Mouse (Mus musculus) lung, postnatal 36 days (tissue): ENCODE data around the gene Ccl1.

ENCODE experiments used
- DNase-seq: peaks from one replicate; pipeline ENCODE4 v3.0.0; 2022; ENCODE audit warnings: mixed read lengths

Ccl1 gene

DNA sequence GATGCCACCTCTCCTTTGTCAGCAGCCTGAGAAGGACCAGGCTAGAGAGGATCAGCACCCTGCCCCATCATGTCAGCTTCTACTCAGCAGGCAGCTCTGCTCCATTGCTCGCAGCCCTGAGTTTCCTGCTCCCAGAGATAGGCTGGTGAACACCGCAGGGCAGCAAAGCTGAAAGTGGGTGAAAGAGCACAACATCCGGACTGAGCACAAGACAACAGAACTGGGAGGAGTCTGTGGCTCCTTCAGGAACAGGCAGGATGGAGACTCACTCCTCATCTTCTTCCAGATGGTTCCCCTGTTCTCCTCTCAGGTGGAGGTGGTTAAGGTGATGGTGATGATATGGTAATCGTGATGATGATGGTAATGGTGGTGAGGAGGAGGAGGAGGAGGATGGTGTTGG is at the start of gene Ccl1:
TSS of gene Ccl1 (minus strand) at position 101 of the 400 bp plus-strand sequence.
- no peak for DNase-seq

DNA sequence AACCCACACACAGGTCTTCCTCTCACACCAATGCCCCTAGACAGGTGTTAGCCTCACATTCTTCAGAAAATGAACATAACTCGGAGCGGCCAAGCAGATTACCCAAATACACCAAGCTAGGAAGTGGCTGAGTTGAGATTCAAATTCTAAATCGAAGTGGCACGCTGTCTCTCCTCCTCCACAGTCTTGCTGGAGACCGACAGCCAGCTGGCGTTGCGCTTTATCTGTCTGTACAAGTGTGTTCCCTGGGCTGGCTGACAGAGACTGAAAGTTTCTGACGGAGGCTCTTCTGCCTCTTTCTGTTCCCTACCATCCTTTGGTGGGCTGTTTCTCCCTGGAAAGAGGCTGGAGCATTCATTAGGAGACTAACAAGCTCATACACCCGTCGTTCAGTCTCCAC is 45.5 kb upstream of the Ccl1 start:
- DNase-seq: no peak

DNA sequence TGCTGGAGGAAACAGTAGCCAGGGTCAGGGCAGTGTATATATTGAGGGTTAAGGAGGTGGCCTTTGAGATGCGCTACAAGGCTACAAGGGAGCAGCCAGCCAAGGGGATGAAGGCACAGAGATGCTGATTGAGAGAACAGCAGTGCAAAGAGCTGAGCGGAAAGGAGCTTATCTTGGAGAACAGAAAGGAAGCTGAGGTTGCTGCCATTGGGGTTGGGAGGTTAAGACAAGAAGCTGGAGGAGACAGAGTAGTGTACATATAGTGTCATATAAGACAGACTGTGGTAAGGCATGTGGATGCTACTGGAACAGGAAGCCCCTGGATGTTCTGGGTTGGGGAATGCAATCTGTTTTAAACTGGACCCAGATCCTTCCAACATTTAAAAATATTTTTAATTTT is 35.4 kb upstream of the Ccl1 start:
- no peak for DNase-seq

DNA sequence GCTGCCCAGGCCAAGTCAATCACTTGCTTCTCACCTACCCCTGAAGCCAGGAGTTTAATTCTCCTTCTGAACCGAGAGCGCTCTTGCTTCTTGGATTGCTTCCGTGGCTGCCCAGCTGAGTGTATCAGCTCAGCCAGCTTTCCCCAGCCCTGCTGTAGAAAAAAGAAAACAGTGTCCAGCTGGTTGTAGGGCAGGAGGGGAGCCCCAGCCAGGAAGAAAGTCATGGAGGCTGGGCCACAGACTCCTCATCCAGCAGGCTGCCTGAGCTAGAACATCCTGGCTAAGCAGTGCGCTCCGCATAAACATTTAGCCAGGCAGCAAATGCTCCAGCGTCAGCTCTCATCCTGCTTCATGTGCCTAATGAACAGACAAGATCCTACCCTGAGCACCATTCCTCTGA is 34.9 kb upstream of the Ccl1 start:
- no peak for DNase-seq

DNA sequence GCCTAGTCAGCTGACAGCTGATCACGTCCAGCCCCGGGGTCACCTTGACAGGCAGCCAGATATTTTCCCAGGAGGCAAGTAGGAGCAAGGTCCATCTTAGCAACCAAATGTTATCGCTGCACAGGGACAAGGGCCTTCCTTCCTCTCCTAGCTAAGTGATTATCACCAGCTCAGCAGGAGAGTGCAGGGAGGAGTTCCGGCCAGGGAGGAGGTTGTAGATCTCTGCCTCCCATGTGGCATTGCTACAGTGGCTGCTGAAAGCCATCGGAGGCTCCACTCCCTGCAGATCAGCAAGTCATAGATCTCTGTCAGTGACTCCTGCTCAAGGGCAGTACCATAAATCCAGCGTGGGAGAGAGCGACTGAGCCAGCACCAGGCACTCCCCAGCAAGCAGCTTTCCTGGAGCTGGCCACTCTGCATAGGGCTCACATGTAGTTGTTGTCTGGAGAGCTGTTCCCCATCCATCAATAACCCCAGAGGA is 34.5 kb upstream of the Ccl1 start:
- no peak for DNase-seq

DNA sequence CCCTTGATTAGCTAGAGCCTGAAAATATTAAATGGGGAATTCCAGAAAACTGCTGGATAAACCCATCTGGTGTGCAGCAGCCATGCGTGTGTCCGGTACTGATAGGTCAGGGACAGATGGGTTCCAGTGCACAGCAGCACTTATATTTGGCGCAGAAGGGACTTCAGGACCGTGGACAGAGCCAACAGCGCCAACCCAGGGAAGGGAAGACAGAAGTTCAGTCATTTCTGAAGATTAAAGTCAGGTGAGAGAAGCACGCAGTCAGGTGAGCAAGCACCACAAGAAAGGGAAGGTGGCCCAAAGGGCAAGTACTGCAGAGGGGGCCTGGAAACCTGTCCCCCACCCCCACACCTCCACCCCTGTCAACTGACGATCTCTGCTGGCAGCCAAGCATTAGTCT is 7.7 kb upstream of the Ccl1 start:
- DNase-seq: no peak

DNA sequence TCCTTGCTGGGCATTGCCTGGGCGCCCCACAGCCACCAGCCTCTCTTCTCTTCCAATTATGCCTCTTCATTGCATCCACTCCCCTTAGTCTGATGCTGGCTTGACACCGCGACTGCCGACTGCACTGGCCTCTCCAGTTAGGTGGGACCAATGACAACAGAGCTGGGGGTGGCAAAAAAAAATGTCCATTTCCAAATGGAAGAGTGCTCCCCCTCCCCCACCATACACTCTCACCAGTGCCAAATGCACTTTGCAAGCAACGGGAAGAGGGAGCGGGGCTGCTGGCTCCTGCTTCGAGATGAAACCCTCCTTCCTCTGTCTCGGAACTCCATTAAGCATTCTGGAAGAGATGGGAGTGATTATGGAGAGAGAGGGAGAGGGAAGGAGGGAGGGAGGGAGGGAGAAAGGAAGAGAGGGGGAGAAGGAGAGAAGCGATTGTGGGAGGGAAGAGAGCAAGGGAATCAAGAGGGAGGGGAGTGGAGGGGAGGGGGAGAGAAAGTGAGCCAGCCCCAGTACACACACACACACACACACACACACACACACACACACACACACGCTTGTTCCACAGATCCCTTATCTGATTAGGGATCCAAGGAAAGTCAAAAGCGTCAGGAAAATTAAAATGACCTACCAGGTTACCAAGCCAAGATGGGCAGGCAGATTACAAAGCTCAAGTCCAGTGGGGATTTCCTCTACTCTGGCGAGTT is 5.0 kb upstream of the Ccl1 start:
- DNase-seq: no peak

DNA sequence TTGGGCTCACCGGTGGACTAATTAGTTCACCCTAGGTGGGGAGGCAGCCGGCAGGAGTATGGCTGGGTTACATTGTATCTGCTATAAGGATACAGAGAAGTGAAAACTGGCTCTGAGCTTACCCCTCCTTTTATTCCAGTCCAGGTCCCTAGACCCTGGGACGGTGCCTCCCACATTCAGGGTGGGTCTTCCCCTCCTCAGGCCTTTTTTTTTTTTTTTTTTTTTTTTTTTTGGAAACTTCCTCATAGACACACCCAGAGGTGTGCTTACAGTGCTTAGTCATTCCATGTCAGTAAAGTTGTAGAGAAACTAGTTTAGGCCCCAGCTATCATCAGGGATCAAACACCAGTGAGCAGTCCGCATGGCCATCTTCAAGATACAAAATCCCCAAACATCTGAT is 7.6 kb downstream of the Ccl1 start:
- DNase-seq: no peak

DNA sequence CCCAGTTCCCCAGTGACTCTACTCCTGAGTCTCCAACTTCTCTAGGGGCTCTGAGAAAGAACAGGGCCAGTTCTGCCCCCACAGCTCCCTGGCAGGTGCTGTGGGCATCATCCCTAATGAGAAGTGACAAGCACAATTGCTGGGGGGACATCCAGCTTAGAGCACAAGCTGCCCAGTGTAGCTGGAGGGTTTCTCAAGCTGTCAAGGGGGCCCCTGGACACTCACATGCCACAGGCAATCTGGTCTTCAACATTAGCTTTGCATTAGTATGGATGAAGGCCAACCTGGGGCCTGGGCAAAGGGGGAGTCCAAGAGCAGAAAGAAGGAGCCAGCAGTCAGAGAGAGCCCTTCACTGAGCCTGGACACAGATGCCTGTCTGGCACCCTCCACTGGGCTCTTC is 14.6 kb downstream of the Ccl1 start:
- no peak for DNase-seq

DNA sequence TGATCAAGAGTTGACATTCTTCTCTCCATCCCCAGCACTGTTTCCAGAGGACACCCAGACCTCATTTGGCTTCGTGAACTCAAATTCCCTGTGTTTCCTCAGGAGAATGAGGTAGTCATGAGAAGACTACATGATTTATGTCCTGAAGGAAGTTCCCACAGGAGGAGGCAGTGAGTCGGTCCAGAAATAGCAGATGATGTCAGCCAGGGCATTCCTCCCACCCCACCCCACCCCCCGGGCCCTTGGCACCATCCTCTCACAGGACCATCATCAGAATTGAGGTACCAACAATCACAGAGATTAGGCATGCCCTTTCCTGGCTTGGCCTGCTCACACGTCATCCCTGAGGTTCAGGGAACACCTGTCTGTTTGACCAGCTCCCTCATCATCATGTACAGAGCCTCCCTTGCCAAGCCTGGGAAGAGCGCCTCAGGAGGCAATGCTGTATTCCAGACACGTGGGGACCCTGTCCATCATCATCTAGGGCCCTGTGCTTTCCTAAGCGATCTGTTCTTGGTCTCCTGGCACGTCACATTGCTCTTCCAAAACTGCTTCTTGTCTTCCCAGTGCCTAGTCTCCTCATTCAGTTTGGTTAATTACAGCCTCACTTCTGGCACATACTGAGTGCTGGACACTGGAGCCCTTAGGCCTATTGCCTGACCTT is 31.2 kb downstream of the Ccl1 start:
- DNase-seq: no peak

DNA sequence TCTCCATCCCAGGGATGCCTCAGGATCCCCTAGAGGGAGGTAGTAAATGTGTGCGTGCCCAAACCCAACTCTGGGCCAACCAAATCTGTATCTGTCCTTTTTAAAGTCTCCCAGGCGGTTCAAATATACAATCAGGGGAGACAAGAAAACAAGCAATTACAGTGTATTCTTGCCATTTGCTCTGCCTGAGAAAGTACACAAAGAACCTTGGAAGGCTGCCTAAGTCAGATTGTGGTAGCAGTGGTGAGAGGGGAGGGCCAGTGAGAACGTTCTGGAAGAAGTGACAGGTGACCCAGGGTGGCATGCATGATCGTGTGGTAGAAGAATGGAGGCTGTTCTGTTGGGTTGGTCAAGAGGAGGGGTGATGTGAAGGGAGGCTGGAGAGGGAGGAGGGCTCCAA is 46.4 kb downstream of the Ccl1 start:
- DNase-seq: no peak

DNA sequence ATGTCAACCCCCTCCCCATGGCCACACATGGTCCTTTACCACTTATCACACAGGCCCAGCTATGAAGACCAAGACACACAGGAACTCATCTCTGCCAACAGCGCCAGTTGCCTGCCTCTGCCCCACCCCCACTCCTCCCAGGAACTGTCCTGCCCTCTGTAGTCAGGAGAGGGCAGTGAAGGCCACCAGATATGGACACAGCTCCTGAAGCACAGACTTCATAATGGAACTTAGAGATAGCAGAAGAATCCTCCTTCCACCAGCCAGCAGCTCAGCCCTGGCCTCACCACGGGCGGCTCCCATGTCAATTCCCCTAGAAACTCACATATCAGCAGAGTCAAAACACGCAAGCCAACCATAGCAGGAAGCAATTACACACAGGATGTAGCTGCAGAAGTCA is 49.9 kb downstream of the Ccl1 start:
- DNase-seq: peak; percentile 4

DNA sequence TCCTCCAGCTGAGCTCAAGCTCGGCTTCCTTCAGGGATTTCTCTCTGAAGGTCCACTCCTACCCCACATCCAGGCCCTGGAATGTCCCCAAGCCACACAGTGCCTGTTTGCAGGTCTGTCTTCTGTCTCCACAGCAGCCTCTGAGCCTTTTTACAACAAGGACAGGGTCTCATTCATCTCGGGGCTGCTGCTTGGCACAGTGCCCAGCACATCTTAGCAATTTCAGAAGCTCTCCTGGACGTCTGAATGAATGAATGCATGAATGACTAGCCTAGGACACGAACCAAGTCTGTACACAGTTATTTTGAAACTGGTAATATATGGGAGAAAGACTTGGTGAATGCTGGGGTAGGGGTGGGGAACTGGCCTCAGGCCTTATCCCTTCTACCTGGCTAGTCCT is 52.1 kb downstream of the Ccl1 start:
- no peak for DNase-seq

DNA sequence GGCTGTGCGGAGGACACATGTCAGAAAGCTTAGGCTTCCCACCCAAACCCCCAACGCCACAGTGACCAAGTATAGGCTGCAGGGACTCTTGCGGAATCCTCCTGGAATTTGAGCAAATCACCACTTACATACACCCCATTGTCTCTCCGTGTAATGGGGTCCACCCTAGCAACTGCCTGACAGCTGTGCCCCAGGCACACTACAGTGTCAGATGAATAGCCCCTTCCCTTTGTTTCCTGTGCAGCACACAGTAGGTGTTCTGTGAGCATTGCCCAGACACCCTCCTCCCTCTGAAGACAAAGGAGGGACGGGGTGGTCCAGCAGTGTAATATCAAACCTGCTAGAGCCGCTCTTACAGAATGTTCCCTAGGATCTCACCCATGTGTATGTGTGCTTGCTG is 54.2 kb downstream of the Ccl1 start:
- no peak for DNase-seq

DNA sequence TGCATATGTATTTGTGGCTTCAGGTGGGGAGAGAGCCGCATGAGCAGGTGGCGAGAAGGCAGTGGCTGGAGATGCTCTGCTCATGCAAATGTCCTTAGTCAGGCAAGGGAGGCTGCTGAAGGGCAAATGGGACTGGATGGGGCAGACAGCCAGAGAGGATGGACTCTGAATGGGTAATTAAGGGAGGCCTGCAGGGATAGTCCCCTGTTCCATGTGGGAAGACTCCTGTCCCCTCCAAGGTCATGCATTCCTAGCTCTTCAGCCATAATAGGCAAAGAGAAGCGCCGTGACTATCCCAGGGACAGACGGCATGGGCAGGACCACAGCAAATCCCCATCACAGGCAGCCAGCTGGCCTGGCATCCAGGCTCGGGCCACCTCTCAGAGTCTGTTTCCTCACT is 55.5 kb downstream of the Ccl1 start:
- DNase-seq: no peak

DNA sequence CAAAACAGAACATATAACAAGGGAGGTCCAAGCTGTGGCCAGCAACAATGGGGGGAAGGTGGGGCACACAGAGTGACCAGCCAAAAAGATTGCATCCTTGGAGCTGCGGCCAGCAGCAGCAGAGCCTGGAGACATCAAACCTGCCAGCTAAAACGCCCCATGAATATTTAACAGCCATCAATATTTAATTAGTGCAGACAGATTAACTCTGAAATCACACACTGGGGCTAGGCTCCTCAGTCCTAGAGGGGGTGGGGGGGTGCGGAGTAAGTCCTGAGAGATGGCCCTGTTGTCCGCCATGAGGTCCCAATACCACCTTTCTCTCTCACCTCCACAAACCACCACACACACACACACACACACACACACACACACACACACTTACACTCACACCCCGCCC is 68.1 kb downstream of the Ccl1 start:
- DNase-seq: no peak

DNA sequence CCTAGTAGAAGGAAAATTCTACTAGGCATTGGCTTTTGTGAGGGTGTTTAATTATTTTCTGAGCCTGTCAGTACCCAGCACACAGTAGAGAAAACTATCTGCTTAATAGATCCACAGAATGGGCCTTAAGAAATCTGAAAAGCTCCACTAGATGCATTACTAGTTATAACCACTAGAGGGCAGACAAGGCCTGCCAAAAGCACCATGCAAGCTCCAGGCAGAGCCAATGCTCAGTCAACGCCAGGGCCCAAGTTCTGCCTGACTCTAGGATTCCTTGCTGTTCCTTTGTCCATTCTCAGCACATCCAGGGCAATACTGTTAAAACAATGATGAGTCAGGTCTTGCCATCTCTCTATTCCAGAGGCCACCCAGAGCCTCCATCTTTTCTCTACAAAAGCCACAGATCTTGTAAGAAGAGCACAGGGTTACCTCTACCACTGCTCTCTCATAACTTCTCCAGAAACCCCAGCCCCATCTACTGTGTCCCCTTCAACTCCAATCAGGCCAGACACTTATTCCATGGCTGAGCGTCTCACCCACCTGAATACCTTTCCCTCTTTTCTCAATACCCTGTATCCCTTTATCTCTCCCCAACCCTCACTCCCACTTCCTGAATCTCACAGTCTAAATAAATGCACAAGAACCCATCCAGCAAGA is 69.8 kb downstream of the Ccl1 start:
- peak; percentile 44 for DNase-seq

DNA sequence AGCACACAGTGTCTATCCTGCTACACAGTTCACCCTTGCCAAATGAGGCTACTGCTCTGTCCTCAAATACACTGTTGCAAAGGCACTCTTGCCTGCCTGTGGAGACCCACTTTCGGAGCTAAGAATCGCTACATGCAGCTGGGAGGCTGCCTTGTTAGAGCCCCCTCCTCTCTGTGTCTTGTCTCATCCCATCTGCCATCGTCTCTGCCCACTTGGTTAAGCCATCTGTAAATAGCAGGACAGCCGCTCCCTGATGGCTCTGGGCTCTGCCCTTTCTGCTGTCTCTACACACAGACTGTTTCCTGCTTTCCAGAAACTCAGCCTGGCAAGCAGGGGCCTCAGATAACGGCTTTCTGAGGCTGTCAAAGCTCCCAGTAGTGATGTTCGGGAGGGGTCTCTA is 71.5 kb downstream of the Ccl1 start:
- no peak for DNase-seq

DNA sequence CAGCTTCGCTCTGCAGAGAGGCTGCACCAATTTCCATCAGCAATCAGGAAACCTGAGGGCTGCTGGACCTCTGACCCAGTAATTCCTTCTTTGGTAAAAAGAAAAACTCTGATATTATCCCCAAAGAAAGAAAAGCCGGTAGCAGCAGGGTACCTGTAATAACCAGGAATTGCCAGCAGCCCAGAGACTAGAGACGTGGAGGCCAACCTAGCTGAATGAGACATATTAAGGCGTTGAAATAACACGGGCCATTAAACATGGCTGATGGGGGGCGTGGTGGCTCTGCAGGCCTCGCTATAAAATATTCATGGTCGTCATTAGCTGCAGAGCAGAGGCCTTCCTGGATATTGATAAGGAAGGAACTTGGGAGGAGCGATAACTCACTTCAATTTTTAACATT is 78.5 kb downstream of the Ccl1 start:
- DNase-seq: no peak

DNA sequence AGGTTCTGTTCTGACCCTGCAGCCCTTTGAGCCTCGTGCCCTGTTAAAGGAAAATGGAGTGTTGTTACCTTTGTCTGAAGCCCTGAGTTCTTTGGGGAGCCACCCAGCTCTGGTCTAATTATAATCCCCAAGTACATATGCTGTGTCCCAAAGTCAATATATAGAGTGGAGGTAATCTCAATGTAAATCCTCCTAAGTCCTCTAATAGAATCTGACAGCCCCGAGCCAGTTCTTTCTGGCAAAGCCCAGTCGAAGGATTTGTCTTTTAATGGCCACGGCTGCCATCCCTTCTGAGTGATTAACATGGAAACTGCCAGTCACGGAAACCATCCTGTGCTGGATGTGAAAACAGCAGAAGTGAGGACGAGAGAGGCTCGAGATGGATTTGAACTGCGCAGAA is 79.6 kb downstream of the Ccl1 start:
- no peak for DNase-seq

DNA sequence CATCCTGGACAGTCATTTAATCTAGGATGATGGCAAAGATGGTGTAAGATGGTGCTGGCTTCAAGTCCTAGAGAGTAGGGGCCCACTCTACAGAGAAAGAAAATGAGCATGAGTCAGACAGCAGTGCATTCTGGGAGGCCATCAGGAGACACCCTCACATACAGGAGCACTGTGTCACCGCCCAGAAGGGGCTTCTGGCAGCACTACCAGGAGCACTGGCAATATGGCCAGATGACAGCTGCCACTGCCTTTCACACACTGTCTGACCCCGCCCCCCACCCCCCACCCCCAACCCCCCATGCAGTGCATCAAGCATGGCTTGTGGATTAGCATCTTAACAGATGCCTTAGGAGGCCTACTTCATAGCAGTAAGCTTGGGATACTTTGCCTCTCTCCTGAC is 89.0 kb downstream of the Ccl1 start:
- DNase-seq: no peak

DNA sequence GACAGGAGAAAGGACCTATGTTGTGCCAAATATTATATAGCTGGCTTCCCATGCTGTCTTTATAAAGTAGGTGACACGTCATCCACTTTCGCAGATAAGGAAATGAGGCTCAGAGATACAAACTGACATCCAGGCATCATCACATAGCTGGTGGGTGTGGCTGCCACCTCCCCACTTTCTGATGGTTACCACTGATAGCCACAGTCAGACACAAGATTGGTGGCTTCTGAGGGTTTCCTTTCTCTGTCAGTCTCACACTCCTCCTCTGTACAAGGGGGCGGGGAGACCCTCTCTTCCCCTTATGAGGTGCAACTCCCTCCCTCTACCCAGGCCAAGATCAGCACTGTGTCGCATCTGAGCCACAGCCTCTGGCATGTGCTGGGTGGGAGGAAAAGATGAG is 91.1 kb downstream of the Ccl1 start:
- no peak for DNase-seq

DNA sequence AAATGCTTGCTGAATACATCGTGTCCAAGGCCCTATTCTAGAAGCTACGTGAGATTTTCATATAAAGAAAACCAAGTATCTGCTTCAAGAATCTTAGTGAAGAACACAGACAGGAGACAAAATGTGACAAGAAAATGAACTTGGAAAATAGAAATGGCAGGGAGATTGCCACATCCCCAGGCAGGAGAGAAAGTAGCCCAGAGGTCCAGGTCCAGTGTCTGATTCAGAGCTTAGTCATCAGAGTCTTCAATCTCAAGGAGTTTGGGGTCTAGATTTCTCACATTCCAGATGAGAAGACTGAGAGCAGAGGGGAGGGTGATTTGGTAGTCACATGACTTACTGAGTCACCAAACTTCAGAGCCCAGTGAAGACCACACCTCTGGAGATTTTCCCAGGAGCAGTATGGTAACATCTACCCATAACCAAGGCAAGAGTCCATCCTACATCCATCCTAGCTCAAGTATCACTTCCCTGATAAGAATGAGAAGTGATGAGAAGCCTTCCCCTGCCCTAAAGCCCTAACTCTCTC is 98.5 kb downstream of the Ccl1 start:
- no peak for DNase-seq

DNA sequence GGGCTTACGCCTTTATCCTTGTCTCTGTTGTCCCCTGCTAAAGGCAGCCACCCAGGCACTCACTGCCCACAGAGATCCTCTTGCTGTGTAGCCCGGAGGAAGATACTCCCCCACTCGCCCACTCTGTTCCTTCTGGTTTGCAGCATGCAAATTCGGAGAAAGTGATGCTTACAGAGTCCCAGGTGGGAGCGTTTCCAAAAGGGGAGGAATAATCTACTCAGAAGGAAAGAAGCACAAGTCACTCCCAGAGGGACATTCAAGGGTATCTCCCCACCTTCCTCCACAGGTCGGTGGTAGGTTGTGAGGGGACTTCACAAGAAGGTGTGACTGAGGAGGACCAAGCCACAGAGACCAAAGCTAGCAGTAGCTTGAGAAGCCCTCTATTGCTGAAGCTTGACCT is 100.3 kb downstream of the Ccl1 start:
- no peak for DNase-seq
